Mouse (Mus musculus) thymus, postnatal 10 days (tissue): ENCODE data around the gene Sipa1l3.

Source experiments
- DNase-seq, 2 experiments: peaks; one replicate each; pipeline ENCODE4 v3.0.0; 2021; ENCODE audit warnings: low spot score in 2 of 2

Gene Sipa1l3

GRCm38 (mm10) chr7:29306108-29306507 is 212.3 kb downstream of the Sipa1l3 start:
- no peak for DNase-seq

GRCm38 (mm10) chr7:29305263-29305988 is 213.0 kb downstream of the Sipa1l3 start:
- no peak for DNase-seq

GRCm38 (mm10) chr7:29304463-29305262 is 213.8 kb downstream of the Sipa1l3 start:
- no peak for DNase-seq

GRCm38 (mm10) chr7:29303738-29304462 is 214.5 kb downstream of the Sipa1l3 start, which contains the start of gene Dpf1:
Gene Dpf1, plus strand, starts transcription at chr7:29303951.
- peak; percentile 75 to 77 for DNase-seq

GRCm38 (mm10) chr7:29302641-29303040 is 215.8 kb downstream of the Sipa1l3 start:
- no peak for DNase-seq

GRCm38 (mm10) chr7:29301127-29301566 is 217.3 kb downstream of the Sipa1l3 start:
- peak; percentile 60 to 74 for DNase-seq

- peak; percentile 49 to 73 for DNase-seq
Measured at GRCm38 (mm10) chr7:29296998-29297397, 221.4 kb downstream of the Sipa1l3 start.

- no peak for DNase-seq
Measured at GRCm38 (mm10) chr7:29295861-29296647, 222.4 kb downstream of the Sipa1l3 start.

- no peak for DNase-seq
Measured at GRCm38 (mm10) chr7:29294111-29294761, 224.2 kb downstream of the Sipa1l3 start.

- no peak for DNase-seq
Measured at GRCm38 (mm10) chr7:29293131-29294065, 225.0 kb downstream of the Sipa1l3 start.

- no peak for DNase-seq
Measured at GRCm38 (mm10) chr7:29292458-29293098, 225.9 kb downstream of the Sipa1l3 start.

GRCm38 (mm10) chr7:29291616-29292457 is 226.6 kb downstream of the Sipa1l3 start:
- no peak for DNase-seq

- no peak for DNase-seq
Measured at GRCm38 (mm10) chr7:29290691-29291485, 227.6 kb downstream of the Sipa1l3 start.

- DNase-seq, result no peak
Measured at GRCm38 (mm10) chr7:29289856-29290255, 228.6 kb downstream of the Sipa1l3 start.

- peak; percentile 70 to 89 for DNase-seq
Measured at GRCm38 (mm10) chr7:29288942-29289638, 229.4 kb downstream of the Sipa1l3 start, which contains the start of gene Ppp1r14a. Gene Ppp1r14a, plus strand, starts transcription at chr7:29289308.

GRCm38 (mm10) chr7:29288079-29288478 is 230.4 kb downstream of the Sipa1l3 start:
- no peak for DNase-seq

GRCm38 (mm10) chr7:29287481-29287880 is 231.0 kb downstream of the Sipa1l3 start:
- DNase-seq, result no peak
